In genomic region chr7:133747372-133747771, GRCm38 (mm10) we compare ENCODE assay signal across 15 mouse cellular contexts. TPM values are rescaled to one million over a fixed set of nuclear protein-coding genes. Genes with fewer than 3 reads are reported as not detected.
DNase-seq lines count a peak whose midpoint lies in the region; ATAC-seq and TF ChIP-seq lines count a peak whose summit lies in the region.
"Had no signal": no experiment of that assay in that cellular context is flagged by ENCODE, and none has a peak within 500 bp of the region (broad histone marks: within the 10 kb centered on the region; RNA-seq: fewer than 3 reads in every experiment).

No protein-coding gene starts in this region.

- DNase-seq in gastrocnemius, adult 2 months, result peak; percentile 46
- DNase-seq in gastrocnemius, postnatal 4 days (ENCODE audit: low spot score in 2 of 2), result no peak
- DNase-seq in adrenal gland, postnatal 14 days, result peak; percentile 77
- DNase-seq in cerebellum, adult 9-10 months, result no peak
- DNase-seq in hindbrain, embryonic 11.5 days (ENCODE audit: low spot score), result no peak
- DNase-seq: cerebellum, adult 18-20 months; kidney, adult 11 months; retina, postnatal 1 day had no signal

- H3K4me3 ChIP-seq in gastrocnemius, adult 2 months, result no peak overlapping the region
- no peak overlapping the region for H3K4me3 ChIP-seq in heart, embryonic 14.5 days (ENCODE audit: control insufficient read depth in 1 of 2, insufficient read depth in 1 of 2, low read depth in 1 of 2, low read length in 2 of 2)
- H3K4me3 ChIP-seq in intestine, postnatal 0 days (ENCODE audit: low read depth, low read length), result no peak overlapping the region
- H3K4me3 ChIP-seq in midbrain, embryonic 13.5 days (replicated peaks), result no peak overlapping the region
- H3K4me3 ChIP-seq in hindbrain, embryonic 11.5 days (ENCODE audit: low read depth, low read length), result no peak overlapping the region
- H3K4me3 ChIP-seq: midbrain, embryonic 10.5 days had no signal

- no peaks in the 10 kb centered on the region for H3K9me3 ChIP-seq in heart, embryonic 14.5 days (ENCODE audit: control insufficient read depth, low read length)
- no peaks in the 10 kb centered on the region for H3K9me3 ChIP-seq in intestine, postnatal 0 days (ENCODE audit: control insufficient read depth)
- no peaks in the 10 kb centered on the region for H3K9me3 ChIP-seq in midbrain, embryonic 13.5 days
- no peaks in the 10 kb centered on the region for H3K9me3 ChIP-seq in hindbrain, embryonic 11.5 days (ENCODE audit: control insufficient read depth, low read length)
- H3K9me3 ChIP-seq: midbrain, embryonic 10.5 days had no signal

- H3K4me1 ChIP-seq in heart, embryonic 14.5 days (ENCODE audit: control insufficient read depth in 2 of 2, insufficient read depth in 2 of 2, low read length in 2 of 2), result peaks cover 37 to 79% of the 10 kb centered on the region in 2 experiments
- peaks cover 5% of the 10 kb centered on the region; the same call in 1 of the 2 replicates for H3K4me1 ChIP-seq in intestine, postnatal 0 days (replicated peaks; ENCODE audit: control insufficient read depth, insufficient read depth, low read length)
- no peaks in the 10 kb centered on the region for H3K4me1 ChIP-seq in midbrain, embryonic 13.5 days (replicated peaks)
- no peaks in the 10 kb centered on the region for H3K4me1 ChIP-seq in hindbrain, embryonic 11.5 days (replicated peaks; ENCODE audit: control insufficient read depth, insufficient read depth, low read length)

- no peaks in the 10 kb centered on the region for H3K27me3 ChIP-seq in heart, embryonic 14.5 days (ENCODE audit: control insufficient read depth, insufficient read depth, low read length)
- no peaks in the 10 kb centered on the region for H3K27me3 ChIP-seq in intestine, postnatal 0 days (replicated peaks; ENCODE audit: control insufficient read depth, insufficient read depth, low read length)
- H3K27me3 ChIP-seq in midbrain, embryonic 13.5 days, result no peaks in the 10 kb centered on the region
- no peaks in the 10 kb centered on the region for H3K27me3 ChIP-seq in hindbrain, embryonic 11.5 days (ENCODE audit: control insufficient read depth, insufficient read depth, low read length)

- no peak for TF ChIP-seq CTCF in gastrocnemius, adult 2 months (IDR thresholded peaks at IDR 0.05)
- no peak for TF ChIP-seq CTCF in intestine, postnatal 0 days (IDR thresholded peaks at IDR 0.05; ENCODE audit: low read depth)

- 0 out of 2 replicates have a peak overlapping the region, but pooled peaks have one; percentile 44 for H3K9ac ChIP-seq in heart, embryonic 14.5 days (ENCODE audit: low read length)
- H3K9ac ChIP-seq in intestine, postnatal 0 days (ENCODE audit: low read depth, low read length), result no peak overlapping the region
- H3K9ac ChIP-seq in midbrain, embryonic 13.5 days (replicated peaks), result no peak overlapping the region
- no peak overlapping the region for H3K9ac ChIP-seq in hindbrain, embryonic 11.5 days (ENCODE audit: low read depth, low read length)

- intact Hi-C loops in gastrocnemius, adult 2 months (cut with DNase I), result no loop called here

- H3K36me3 ChIP-seq in heart, embryonic 14.5 days (ENCODE audit: control insufficient read depth, insufficient read depth, low read length), result peaks cover 2% of the 10 kb centered on the region
- peaks cover 31% of the 10 kb centered on the region for H3K36me3 ChIP-seq in intestine, postnatal 0 days (ENCODE audit: control insufficient read depth, insufficient read depth)
- peaks cover 28% of the 10 kb centered on the region for H3K36me3 ChIP-seq in midbrain, embryonic 13.5 days
- H3K36me3 ChIP-seq in hindbrain, embryonic 11.5 days (ENCODE audit: control insufficient read depth, insufficient read depth, low read length), result 0 out of 2 replicates have a peak, but pooled peaks cover 2% of the 10 kb centered on the region

- WGBS in heart, embryonic 14.5 days, result 47% methylated on average over 8 of the region's 8 CpGs
- 84% methylated on average over 8 of the region's 8 CpGs for WGBS in intestine, postnatal 0 days
- WGBS in midbrain, embryonic 13.5 days, result 86% methylated on average over 8 of the region's 8 CpGs
- 91% methylated on average over 8 of the region's 8 CpGs for WGBS in hindbrain, embryonic 11.5 days

- no peak overlapping the region for H3K4me2 ChIP-seq in heart, embryonic 14.5 days (ENCODE audit: low read length)
- no peak overlapping the region for H3K4me2 ChIP-seq in intestine, postnatal 0 days (replicated peaks; ENCODE audit: low read depth)
- H3K4me2 ChIP-seq in midbrain, embryonic 13.5 days (replicated peaks), result no peak overlapping the region
- no peak overlapping the region for H3K4me2 ChIP-seq in hindbrain, embryonic 11.5 days (replicated peaks; ENCODE audit: low read depth, low read length)

- no peak for ATAC-seq in heart, embryonic 14.5 days (ENCODE audit: insufficient number of reproducible peaks, insufficient read depth, low FRiP score, low read depth)
- ATAC-seq in intestine, postnatal 0 days, result no peak
- no peak for ATAC-seq in midbrain, embryonic 13.5 days
- no peak for ATAC-seq in hindbrain, embryonic 11.5 days (ENCODE audit: low FRiP score)
- ATAC-seq: lung, postnatal 0 days had no signal

- peak overlapping the region; percentile 73 for H3K27ac ChIP-seq in gastrocnemius, adult 2 months
- peak overlapping the region; percentile 61 to 66 for H3K27ac ChIP-seq in heart, embryonic 14.5 days (replicated peaks in 1 of 2; ENCODE audit: control insufficient read depth in 1 of 2, insufficient read depth in 1 of 2, low read depth in 2 of 2, low read length in 2 of 2)
- peak overlapping the region; percentile 41; the same call in 1 of the 2 replicates for H3K27ac ChIP-seq in intestine, postnatal 0 days (ENCODE audit: low read depth, low read length)
- H3K27ac ChIP-seq in midbrain, embryonic 13.5 days, result no peak overlapping the region
- no peak overlapping the region for H3K27ac ChIP-seq in hindbrain, embryonic 11.5 days (ENCODE audit: low read depth, low read length)
- H3K27ac ChIP-seq: midbrain, embryonic 10.5 days had no signal

RNA-seq across cellular contexts. Expression of gene Fank1, which starts 29.3 kb away (rescaled TPM):
- not detected for total RNA-seq in gastrocnemius, adult 2 months (2021)
- total RNA-seq in gastrocnemius, postnatal 4 days (2021), result under 1 TPM in 1 of 2 experiments, not detected in 1; 0.41 TPM
- total RNA-seq in adrenal gland, postnatal 14 days (2021), result 0.33 and 0.90 TPM in 2 replicates
- polyA plus RNA-seq in heart, embryonic 14.5 days (2014; fragmentation: Nextera tagmentation; extraction: Ambion mirVana), result not detected in 2 replicates
- polyA plus RNA-seq in intestine, postnatal 0 days (2015; fragmentation: Nextera tagmentation; extraction: Ambion mirVana), result 0.17 and 0.42 TPM in 2 replicates
- polyA plus RNA-seq in midbrain, embryonic 13.5 days (2015; fragmentation: Nextera tagmentation; extraction: Ambion mirVana), result 2.7 and 3.8 TPM in 2 replicates
- 2.2 and 2.9 TPM in 2 replicates for polyA plus RNA-seq in hindbrain, embryonic 11.5 days (2014; fragmentation: Nextera tagmentation; extraction: Ambion mirVana)
- total RNA-seq: hematopoietic stem cell, adult 5-6 weeks; liver, adult 2 months had no signal
- polyA plus RNA-seq: liver, adult 2 months had no signal

RNA-seq across cellular contexts. Expression of gene Dhx32, which starts 35.2 kb away (rescaled TPM):
- total RNA-seq in gastrocnemius, adult 2 months (2021), result 10 to 100 TPM; 33.7 to 50.1 TPM
- total RNA-seq in gastrocnemius, postnatal 4 days (2021), result 10 to 100 TPM; 41.6 to 45.1 TPM
- 41.6 and 44.6 TPM in 2 replicates for total RNA-seq in adrenal gland, postnatal 14 days (2021)
- 32.2 and 32.7 TPM in 2 replicates for polyA plus RNA-seq in heart, embryonic 14.5 days (2014; fragmentation: Nextera tagmentation; extraction: Ambion mirVana)
- 43.8 and 50.2 TPM in 2 replicates for polyA plus RNA-seq in intestine, postnatal 0 days (2015; fragmentation: Nextera tagmentation; extraction: Ambion mirVana)
- 45.8 and 46.9 TPM in 2 replicates for polyA plus RNA-seq in midbrain, embryonic 13.5 days (2015; fragmentation: Nextera tagmentation; extraction: Ambion mirVana)
- polyA plus RNA-seq in hindbrain, embryonic 11.5 days (2014; fragmentation: Nextera tagmentation; extraction: Ambion mirVana), result 43.7 and 48.8 TPM in 2 replicates

RNA-seq across cellular contexts. Expression of gene Uros, which starts 37.5 kb away (rescaled TPM):
- 10 to 100 TPM; 14.2 to 17.0 TPM for total RNA-seq in gastrocnemius, adult 2 months (2021)
- total RNA-seq in gastrocnemius, postnatal 4 days (2021), result 10 to 100 TPM; 13.7 to 15.9 TPM
- 10.4 and 14.7 TPM in 2 replicates for total RNA-seq in adrenal gland, postnatal 14 days (2021)
- 33.7 and 34.8 TPM in 2 replicates for polyA plus RNA-seq in heart, embryonic 14.5 days (2014; fragmentation: Nextera tagmentation; extraction: Ambion mirVana)
- 12.1 and 12.4 TPM in 2 replicates for polyA plus RNA-seq in intestine, postnatal 0 days (2015; fragmentation: Nextera tagmentation; extraction: Ambion mirVana)
- 58.6 and 59.0 TPM in 2 replicates for polyA plus RNA-seq in midbrain, embryonic 13.5 days (2015; fragmentation: Nextera tagmentation; extraction: Ambion mirVana)
- 39.5 and 42.8 TPM in 2 replicates for polyA plus RNA-seq in hindbrain, embryonic 11.5 days (2014; fragmentation: Nextera tagmentation; extraction: Ambion mirVana)

RNA-seq across cellular contexts. Expression of gene Bccip, which starts 38.2 kb away (rescaled TPM):
- total RNA-seq in gastrocnemius, adult 2 months (2021), result 10 to 100 TPM; 80.2 to 81.9 TPM
- total RNA-seq in gastrocnemius, postnatal 4 days (2021), result 10 to 100 TPM; 54.7 to 58.7 TPM
- total RNA-seq in adrenal gland, postnatal 14 days (2021), result 64.7 and 65.3 TPM in 2 replicates
- 72.7 and 73.3 TPM in 2 replicates for polyA plus RNA-seq in heart, embryonic 14.5 days (2014; fragmentation: Nextera tagmentation; extraction: Ambion mirVana)
- 91.4 and 92.6 TPM in 2 replicates for polyA plus RNA-seq in intestine, postnatal 0 days (2015; fragmentation: Nextera tagmentation; extraction: Ambion mirVana)
- 110 TPM in 2 replicates for polyA plus RNA-seq in midbrain, embryonic 13.5 days (2015; fragmentation: Nextera tagmentation; extraction: Ambion mirVana)
- polyA plus RNA-seq in hindbrain, embryonic 11.5 days (2014; fragmentation: Nextera tagmentation; extraction: Ambion mirVana), result 160 TPM in 2 replicates

Comparison
In these comparisons a context has a peak if more than half of its experiments do, and no peak if none do; other contexts are left out.
1. DNase-seq: peak in gastrocnemius, adult 2 months (single experiment) and adrenal gland, postnatal 14 days (single experiment); none in gastrocnemius, postnatal 4 days (0 of 2), cerebellum, adult 9-10 months (single experiment) and hindbrain, embryonic 11.5 days (single experiment).
2. H3K27ac ChIP-seq: peak in gastrocnemius, adult 2 months (single experiment), heart, embryonic 14.5 days (2 of 2) and intestine, postnatal 0 days (single experiment); none in midbrain, embryonic 13.5 days (single experiment) and hindbrain, embryonic 11.5 days (single experiment).